Mouse (Mus musculus) liver, embryonic 12.5 days (tissue): ENCODE measurements around the gene Erc1. TPM values are rescaled to one million over a fixed set of nuclear protein-coding genes. Genes with fewer than 3 reads are reported as not detected.

ENCODE experiments used
- ATAC-seq: fragments of 200-750 bp; cut with Nextera tagmentation; 2 replicates; pipeline ENCODE4 v1.8.0; 2017; ENCODE audit warnings: moderate number of reproducible peaks, mild to moderate bottlenecking, moderate library complexity
- H3K27ac ChIP-seq: fragments of 300-500 bp; sonication (generic); 2 replicates; pipeline ENCODE4 v1.5.1; 2016; ENCODE audit warnings: mild to moderate bottlenecking
- H3K27me3 ChIP-seq: fragments of 300-500 bp; sonication (generic); replicated peaks from 2 replicates; pipeline ENCODE4 v1.6.1; 2016; ENCODE audit warnings: mild to moderate bottlenecking, moderate library complexity
- H3K36me3 ChIP-seq: fragments of 300-500 bp; sonication (generic); 2 replicates; pipeline ENCODE4 v1.6.1; 2016; ENCODE audit warnings: mild to moderate bottlenecking, moderate library complexity
- H3K4me1 ChIP-seq: fragments of 300-500 bp; sonication (generic); 2 replicates; pipeline ENCODE4 v1.6.1; 2016
- H3K4me2 ChIP-seq: fragments of 300-500 bp; sonication (generic); 2 replicates; pipeline ENCODE4 v1.6.1; 2016; ENCODE audit warnings: mild to moderate bottlenecking, moderate library complexity
- H3K4me3 ChIP-seq: fragments of 300-500 bp; sonication (generic); 2 replicates; pipeline ENCODE4 v1.5.1; 2016; ENCODE audit warnings: mild to moderate bottlenecking, moderate library complexity
- H3K9ac ChIP-seq: fragments of 300-500 bp; sonication (generic); 2 replicates; pipeline ENCODE4 v1.6.1; 2016; ENCODE audit warnings: mild to moderate bottlenecking, moderate library complexity
- H3K9me3 ChIP-seq: fragments of 300-500 bp; sonication (generic); replicated peaks from 2 replicates; pipeline ENCODE4 v1.6.1; 2016; ENCODE audit warnings: mild to moderate bottlenecking, moderate library complexity
- WGBS: fragments of 180-500 bp; shearing (Covaris S2); methylation state at CpG from one replicate; pipeline ENCODE4 v1.1.7; 2016; ENCODE audit not compliant: insufficient replicate concordance; 5-methylcytosine and 5-hydroxymethylcytosine counted together
- polyA plus RNA-seq: library from polyadenylated mRNA; unstranded; fragments of >200 nt; fragmentation: Nextera tagmentation; extraction: Ambion mirVana; gene quantifications from 2 replicates; pipeline ENCODE4 v1.2.1, GENCODE M21; 2016

Erc1 gene
- polyA plus RNA-seq, 1 experiment from 2014 or later: 6.8 TPM

- WGBS: 38% methylated on average over 3 of the region's 3 CpGs
- Histone ChIP-seq H3K4me3 (no peak overlapping the region), H3K36me3 (no peaks in the 10 kb centered on the region), H3K9ac (no peak overlapping the region), H3K9me3 (no peaks in the 10 kb centered on the region), H3K4me2 (no peak overlapping the region), H3K27me3 (no peaks in the 10 kb centered on the region), H3K27ac (no peak overlapping the region), H3K4me1 (no peaks in the 10 kb centered on the region)
- ATAC-seq: no peak
These were observed 318.3 kb downstream of the Erc1 start for GRCm38 (mm10) chr6:119529659-119530058.

- WGBS: 59% methylated on average over 5 of the region's 5 CpGs
- Histone ChIP-seq H3K36me3 (no peaks in the 10 kb centered on the region), H3K4me2 (no peak overlapping the region), H3K4me1 (no peaks in the 10 kb centered on the region), H3K9ac (no peak overlapping the region), H3K4me3 (no peak overlapping the region), H3K9me3 (no peaks in the 10 kb centered on the region), H3K27me3 (no peaks in the 10 kb centered on the region; the same call in 1 of the 2 replicates), H3K27ac (no peak overlapping the region)
- ATAC-seq: no peak
These were observed 321.5 kb downstream of the Erc1 start for GRCm38 (mm10) chr6:119526498-119526897.

- no peak overlapping the region for H3K4me2 ChIP-seq
- H3K27ac ChIP-seq: no peak overlapping the region
- no peak for ATAC-seq
- WGBS: 22% methylated on average over 3 of the region's 3 CpGs
- no peaks in the 10 kb centered on the region for H3K9me3 ChIP-seq
- no peaks in the 10 kb centered on the region for H3K36me3 ChIP-seq
- H3K4me3 ChIP-seq: no peak overlapping the region
- H3K27me3 ChIP-seq: no peaks in the 10 kb centered on the region; the same call in 1 of the 2 replicates
- H3K4me1 ChIP-seq: no peaks in the 10 kb centered on the region
- no peak overlapping the region for H3K9ac ChIP-seq
These were observed 326.0 kb downstream of the Erc1 start for GRCm38 (mm10) chr6:119521931-119522391.

GRCm38 (mm10) chr6:119521482-119521900 lies 326.5 kb downstream of the Erc1 start:
- no peak overlapping the region for H3K4me3 ChIP-seq
- H3K27ac ChIP-seq: no peak overlapping the region
- no peaks in the 10 kb centered on the region for H3K4me1 ChIP-seq
- no peak overlapping the region for H3K4me2 ChIP-seq
- no peak overlapping the region for H3K9ac ChIP-seq
- WGBS: 63% methylated on average over 3 of the region's 3 CpGs
- H3K27me3 ChIP-seq: no peaks in the 10 kb centered on the region; the same call in 1 of the 2 replicates
- no peak for ATAC-seq
- no peaks in the 10 kb centered on the region for H3K9me3 ChIP-seq
- no peaks in the 10 kb centered on the region for H3K36me3 ChIP-seq

Other genes starting within 250 kb of the Erc1 start
- gene Rad52, start 54.5 kb upstream of the Erc1 start, polyA plus RNA-seq: 13.7 and 13.8 TPM in 2 replicates
- 31.3 and 36.5 TPM in 2 replicates for gene Wnk1, start 190.5 kb upstream of the Erc1 start, polyA plus RNA-seq
- not detected in 2 replicates for gene Ninj2, start 245.2 kb upstream of the Erc1 start, polyA plus RNA-seq